Mouse (Mus musculus): Measurements from ENCODE around the gene Parp16. TPM values are rescaled to one million over a fixed set of nuclear protein-coding genes. Genes with fewer than 3 reads are reported as not detected.

The Parp16 gene
- polyA plus RNA-seq, 1 experiment = 5.7 TPM

- no peak for TF ChIP-seq CTCF (IDR thresholded peaks at IDR 0.05; ENCODE audit: borderline replicate concordance, insufficient read depth, low read depth, low read length)
- no peak for TF ChIP-seq POLR2A (IDR thresholded peaks at IDR 0.05; ENCODE audit: borderline replicate concordance, insufficient read depth, low read length)
- WGBS = 62% methylated on average over 5 of the region's 5 CpGs
- no peak for DNase-seq
- Histone ChIP-seq H3K27ac (ENCODE audit: insufficient read depth, low read length) (no peak overlapping the region), H3K4me3 (replicated peaks; ENCODE audit: insufficient read depth, low read depth, low read length) (no peak overlapping the region), H3K4me1 (ENCODE audit: control insufficient read depth, insufficient read depth, low read length) (no peaks in the 10 kb centered on the region), H3K27me3 (ENCODE audit: control insufficient read depth, insufficient read depth, low read length) (no peaks in the 10 kb centered on the region)
These were observed 46.8 kb downstream of the Parp16 start for GRCm38 (mm10) chr9:65241973-65242372.

DNA sequence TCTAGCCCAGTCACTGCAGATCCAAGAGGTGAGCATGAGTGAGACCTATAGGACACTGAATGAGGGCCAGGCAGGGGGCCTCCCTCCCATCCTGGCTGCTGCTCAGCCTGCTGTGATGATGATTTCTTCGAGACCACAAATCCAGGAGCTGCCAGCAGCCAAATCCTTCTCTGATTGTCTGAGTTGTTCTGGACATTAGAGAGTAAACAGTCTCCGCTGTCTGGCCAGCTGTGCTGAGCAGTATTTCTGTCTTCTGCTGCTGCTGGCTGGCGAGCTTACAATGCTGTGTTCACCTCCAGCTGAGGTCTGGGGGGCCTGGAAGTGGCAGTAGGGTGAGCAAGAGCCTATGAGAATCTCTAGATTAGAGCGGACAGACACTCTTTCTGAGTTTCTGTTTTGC is 48.1 kb downstream of the Parp16 start:
- no peak overlapping the region for H3K27ac ChIP-seq (ENCODE audit: insufficient read depth, low read length)
- WGBS = 49% methylated on average over 4 of the region's 4 CpGs

DNA sequence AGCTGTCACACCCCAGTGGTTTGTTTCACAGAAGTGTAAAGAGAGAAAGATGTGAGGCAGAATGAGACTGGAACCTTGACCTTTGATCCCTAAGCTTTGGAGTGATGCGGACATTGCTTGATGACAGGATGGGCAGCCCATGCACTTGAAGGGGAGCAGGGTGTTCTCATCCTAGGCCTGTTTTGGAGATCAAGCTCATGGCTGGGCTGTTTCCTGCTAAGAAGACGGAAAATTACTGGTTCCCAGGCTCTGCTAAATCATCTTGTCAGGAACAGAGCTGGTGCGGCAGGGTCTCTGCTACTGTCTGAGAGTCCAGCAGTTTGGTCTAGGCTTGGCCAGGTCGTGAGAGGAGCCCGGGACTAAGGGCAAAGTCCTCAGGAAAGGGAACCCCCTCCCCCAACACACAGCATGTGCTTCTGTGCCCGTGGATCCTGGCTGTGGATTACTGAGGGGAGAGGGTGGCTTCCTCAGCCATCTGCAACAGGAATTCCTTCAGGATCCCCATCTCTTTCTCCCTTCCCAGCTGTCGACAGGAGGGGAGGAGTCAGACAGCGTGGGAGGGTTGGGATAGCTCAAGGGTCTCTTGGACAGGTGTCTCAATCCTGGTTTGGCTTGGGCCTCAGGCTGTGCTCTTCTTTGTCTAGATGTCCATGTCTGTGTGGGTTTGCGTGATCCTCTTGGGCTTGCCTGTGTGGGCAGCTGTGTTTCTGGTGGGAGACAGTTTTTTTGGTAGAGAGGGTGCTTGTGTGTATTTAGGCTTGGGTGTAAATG is 49.1 kb downstream of the Parp16 start:
- H3K4me1 ChIP-seq (ENCODE audit: control insufficient read depth, insufficient read depth, low read length) = no peaks in the 10 kb centered on the region
- H3K27me3 ChIP-seq (ENCODE audit: control insufficient read depth, insufficient read depth, low read length) = no peaks in the 10 kb centered on the region
- no peak for DNase-seq
- WGBS = 56% methylated on average over 9 of the region's 9 CpGs
- no peak for TF ChIP-seq CTCF (IDR thresholded peaks at IDR 0.05; ENCODE audit: borderline replicate concordance, insufficient read depth, low read depth, low read length)
- TF ChIP-seq POLR2A (IDR thresholded peaks at IDR 0.05; ENCODE audit: borderline replicate concordance, insufficient read depth, low read length) = no peak
- no peak overlapping the region for H3K27ac ChIP-seq (ENCODE audit: insufficient read depth, low read length)
- H3K4me3 ChIP-seq (replicated peaks; ENCODE audit: insufficient read depth, low read depth, low read length) = no peak overlapping the region

More for the DNA sequence above, 48.1 kb downstream of the Parp16 start:
- DNase-seq = no peak
- no peaks in the 10 kb centered on the region for H3K27me3 ChIP-seq (ENCODE audit: control insufficient read depth, insufficient read depth, low read length)
- no peak overlapping the region for H3K4me3 ChIP-seq (replicated peaks; ENCODE audit: insufficient read depth, low read depth, low read length)
- TF ChIP-seq POLR2A (IDR thresholded peaks at IDR 0.05; ENCODE audit: borderline replicate concordance, insufficient read depth, low read length) (no peak), CTCF (IDR thresholded peaks at IDR 0.05; ENCODE audit: borderline replicate concordance, insufficient read depth, low read depth, low read length) (no peak)
- no peaks in the 10 kb centered on the region for H3K4me1 ChIP-seq (ENCODE audit: control insufficient read depth, insufficient read depth, low read length)

GRCm38 (mm10) chr9:65247502-65248376 is 52.6 kb downstream of the Parp16 start:
- no peak for TF ChIP-seq CTCF (IDR thresholded peaks at IDR 0.05; ENCODE audit: borderline replicate concordance, insufficient read depth, low read depth, low read length)
- no peak for TF ChIP-seq POLR2A (IDR thresholded peaks at IDR 0.05; ENCODE audit: borderline replicate concordance, insufficient read depth, low read length)
- Histone ChIP-seq H3K4me3 (replicated peaks; ENCODE audit: insufficient read depth, low read depth, low read length) (no peak overlapping the region), H3K27me3 (ENCODE audit: control insufficient read depth, insufficient read depth, low read length) (no peaks in the 10 kb centered on the region), H3K4me1 (ENCODE audit: control insufficient read depth, insufficient read depth, low read length) (no peaks in the 10 kb centered on the region), H3K27ac (ENCODE audit: insufficient read depth, low read length) (no peak overlapping the region)
- WGBS = 74% methylated on average over 16 of the region's 16 CpGs
- no peak for DNase-seq

DNA sequence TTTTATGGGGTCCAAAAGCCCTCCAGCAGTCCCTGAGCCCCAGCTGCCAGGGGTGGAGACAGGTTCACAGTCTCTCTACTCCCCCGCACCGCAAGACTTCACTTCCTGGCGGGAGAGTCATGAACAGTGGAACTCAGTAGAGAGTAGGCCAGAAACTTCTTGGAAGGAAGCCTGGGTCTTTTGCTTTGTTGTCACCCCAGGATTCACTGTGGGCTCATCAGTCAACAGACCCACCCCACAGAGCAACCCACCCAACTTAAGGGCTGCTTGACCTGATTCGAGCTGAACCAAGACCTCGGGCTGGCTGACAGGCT is 53.2 kb downstream of the Parp16 start:
- Histone ChIP-seq H3K4me1 (ENCODE audit: control insufficient read depth, insufficient read depth, low read length) (no peaks in the 10 kb centered on the region), H3K27ac (ENCODE audit: insufficient read depth, low read length) (no peak overlapping the region), H3K4me3 (replicated peaks; ENCODE audit: insufficient read depth, low read depth, low read length) (no peak overlapping the region), H3K27me3 (ENCODE audit: control insufficient read depth, insufficient read depth, low read length) (no peaks in the 10 kb centered on the region)
- TF ChIP-seq CTCF (IDR thresholded peaks at IDR 0.05; ENCODE audit: borderline replicate concordance, insufficient read depth, low read depth, low read length) = no peak
- TF ChIP-seq POLR2A (IDR thresholded peaks at IDR 0.05; ENCODE audit: borderline replicate concordance, insufficient read depth, low read length) = no peak
- no peak for DNase-seq
- 66% methylated on average over 5 of the region's 5 CpGs for WGBS

DNA sequence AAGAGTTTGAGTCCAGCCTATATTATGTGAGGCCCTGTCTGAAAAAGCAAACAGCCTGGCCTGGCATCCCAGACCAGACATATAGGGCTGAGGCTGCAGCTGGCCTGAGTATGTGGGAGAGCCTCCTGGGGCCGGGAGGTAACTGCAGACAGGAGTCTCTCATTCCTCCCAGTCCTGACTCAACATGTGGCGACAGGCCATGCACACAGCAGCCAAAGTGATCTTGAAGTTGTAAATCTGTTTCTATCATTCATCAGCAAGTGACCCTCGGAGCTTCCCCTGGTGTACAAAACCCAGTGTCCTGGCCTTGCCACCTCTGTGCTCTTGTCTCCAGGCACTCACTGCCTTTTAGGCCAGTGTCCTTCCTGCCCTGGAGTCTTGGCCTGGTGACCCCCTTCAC is 56.9 kb downstream of the Parp16 start:
- Histone ChIP-seq H3K27ac (ENCODE audit: insufficient read depth, low read length) (no peak overlapping the region), H3K27me3 (ENCODE audit: control insufficient read depth, insufficient read depth, low read length) (no peaks in the 10 kb centered on the region), H3K4me3 (replicated peaks; ENCODE audit: insufficient read depth, low read depth, low read length) (no peak overlapping the region), H3K4me1 (ENCODE audit: control insufficient read depth, insufficient read depth, low read length) (no peaks in the 10 kb centered on the region)
- no peak for DNase-seq
- TF ChIP-seq POLR2A (IDR thresholded peaks at IDR 0.05; ENCODE audit: borderline replicate concordance, insufficient read depth, low read length) = no peak
- no peak for TF ChIP-seq CTCF (IDR thresholded peaks at IDR 0.05; ENCODE audit: borderline replicate concordance, insufficient read depth, low read depth, low read length)
- 83% methylated on average over 3 of the region's 3 CpGs for WGBS

DNA sequence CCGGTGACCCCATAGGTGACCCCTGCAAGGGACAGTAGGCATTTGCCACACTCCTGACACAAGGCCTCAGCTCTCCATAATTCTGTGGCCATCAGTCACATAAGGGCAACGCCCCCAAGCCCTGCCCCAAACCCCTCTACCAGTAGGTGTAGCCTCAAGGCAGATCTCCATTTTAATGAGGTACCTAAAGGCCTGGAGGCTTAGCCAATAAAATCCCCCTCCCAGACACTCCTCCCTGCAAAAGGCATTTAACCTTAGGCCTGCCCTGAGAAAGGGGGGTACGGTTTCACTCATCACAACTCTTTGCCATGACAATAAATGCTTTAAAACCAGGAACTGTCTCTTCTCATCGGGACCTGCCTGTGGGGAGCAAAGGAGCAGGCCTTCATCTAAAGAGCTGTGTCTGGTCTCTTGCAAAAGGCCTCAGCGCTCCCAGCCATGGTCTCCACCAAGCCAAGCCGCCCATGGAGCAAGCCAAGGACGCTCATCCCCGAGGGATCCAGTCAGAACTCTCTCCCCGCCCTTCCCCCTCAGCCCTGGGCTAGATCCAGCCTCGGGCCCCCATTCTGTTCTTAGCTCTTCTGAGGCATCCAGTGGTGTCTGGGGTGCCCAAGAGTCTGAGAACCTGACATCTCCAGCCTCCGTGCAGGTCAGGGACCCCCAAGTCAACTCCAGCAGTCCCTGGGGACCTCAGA is 60.9 kb downstream of the Parp16 start:
- no peak for DNase-seq
- TF ChIP-seq POLR2A (IDR thresholded peaks at IDR 0.05; ENCODE audit: borderline replicate concordance, insufficient read depth, low read length) = no peak
- TF ChIP-seq CTCF (IDR thresholded peaks at IDR 0.05; ENCODE audit: borderline replicate concordance, insufficient read depth, low read depth, low read length) = no peak
- WGBS = 74% methylated on average over 11 of the region's 11 CpGs

More for the DNA sequence above, 60.9 kb downstream of the Parp16 start:
- Histone ChIP-seq H3K4me1 (ENCODE audit: control insufficient read depth, insufficient read depth, low read length) (no peaks in the 10 kb centered on the region), H3K27me3 (ENCODE audit: control insufficient read depth, insufficient read depth, low read length) (no peaks in the 10 kb centered on the region), H3K27ac (ENCODE audit: insufficient read depth, low read length) (no peak overlapping the region), H3K4me3 (replicated peaks; ENCODE audit: insufficient read depth, low read depth, low read length) (no peak overlapping the region)

Measured in cerebellum, adult 2 months (tissue).